Comparison of ENCODE assay signal across 12 mouse cellular contexts in genomic region chr4:115545101-115545500, GRCm38 (mm10). TPM values are rescaled to one million over a fixed set of nuclear protein-coding genes. Genes with fewer than 3 reads are reported as not detected.
"Had no signal": no experiment of that assay in that cellular context is flagged by ENCODE, and none has a peak within 500 bp of the region (broad histone marks: within the 10 kb centered on the region; RNA-seq: fewer than 3 reads in every experiment).

No protein-coding gene starts in this region.

- DNase-seq: liver, postnatal 0 days; lung, adult 2 months; lung, postnatal 14 days; lung, postnatal 36 days; right cerebral cortex, postnatal 14 days; thymus, adult 2 months; thymus, postnatal 25 days; thymus, postnatal 4 days had no signal

RNA-seq across cellular contexts. Expression of gene Cyp4a31, which starts 18.3 kb away (rescaled TPM):
- total RNA-seq: megakaryocyte progenitor cell, adult 5-6 weeks; midbrain, postnatal 0 days; monocyte, adult 5-6 weeks; neutrophil, adult 5-6 weeks had no signal

RNA-seq across cellular contexts. Expression of gene Cyp4a10, which starts 27.0 kb away (rescaled TPM):
- total RNA-seq: megakaryocyte progenitor cell, adult 5-6 weeks; midbrain, postnatal 0 days; monocyte, adult 5-6 weeks; neutrophil, adult 5-6 weeks had no signal

RNA-seq across cellular contexts. Expression of gene Cyp4a14, which starts 49.2 kb away (rescaled TPM):
- total RNA-seq: megakaryocyte progenitor cell, adult 5-6 weeks; midbrain, postnatal 0 days; monocyte, adult 5-6 weeks; neutrophil, adult 5-6 weeks had no signal

RNA-seq across cellular contexts. Expression of gene Cyp4a32, which starts 55.7 kb away (rescaled TPM):
- total RNA-seq: megakaryocyte progenitor cell, adult 5-6 weeks; midbrain, postnatal 0 days; monocyte, adult 5-6 weeks; neutrophil, adult 5-6 weeks had no signal
